Comparison of ENCODE assay signal across 8 mouse cellular contexts in genomic region chr17:47646683-47647082, GRCm38 (mm10). TPM values are rescaled to one million over a fixed set of nuclear protein-coding genes. Genes with fewer than 3 reads are reported as not detected.
DNase-seq lines count a peak whose midpoint lies in the region; ATAC-seq and TF ChIP-seq lines count a peak whose summit lies in the region.

No protein-coding gene starts in this region.

- no peak overlapping the region for H3K4me3 ChIP-seq in embryonic facial prominence, embryonic 14.5 days (ENCODE audit: low read depth, low read length)
- no peak overlapping the region for H3K4me3 ChIP-seq in hindbrain, postnatal 0 days (ENCODE audit: low read length)
- no peak overlapping the region for H3K4me3 ChIP-seq in liver, embryonic 11.5 days (ENCODE audit: low read depth, low read length)

- no peaks in the 10 kb centered on the region for H3K9me3 ChIP-seq in embryonic facial prominence, embryonic 14.5 days (ENCODE audit: control insufficient read depth, low read length)
- no peaks in the 10 kb centered on the region for H3K9me3 ChIP-seq in hindbrain, postnatal 0 days (ENCODE audit: low read length)
- no peaks in the 10 kb centered on the region for H3K9me3 ChIP-seq in liver, embryonic 11.5 days (ENCODE audit: control insufficient read depth, low read length)

- H3K9ac ChIP-seq in embryonic facial prominence, embryonic 14.5 days (ENCODE audit: low read depth, low read length): no peak overlapping the region
- no peak overlapping the region for H3K9ac ChIP-seq in hindbrain, postnatal 0 days (replicated peaks; ENCODE audit: low read length)
- no peak overlapping the region for H3K9ac ChIP-seq in liver, embryonic 11.5 days (ENCODE audit: low read depth, low read length)

- H3K36me3 ChIP-seq in embryonic facial prominence, embryonic 14.5 days (ENCODE audit: control insufficient read depth, insufficient read depth, low read length): no peaks in the 10 kb centered on the region
- H3K36me3 ChIP-seq in hindbrain, postnatal 0 days (ENCODE audit: insufficient read depth, low read length): no peaks in the 10 kb centered on the region
- no peaks in the 10 kb centered on the region for H3K36me3 ChIP-seq in liver, embryonic 11.5 days (ENCODE audit: control insufficient read depth, insufficient read depth, low read length)

- no peaks in the 10 kb centered on the region for H3K4me1 ChIP-seq in embryonic facial prominence, embryonic 14.5 days (ENCODE audit: control insufficient read depth, insufficient read depth, low read length)
- H3K4me1 ChIP-seq in hindbrain, postnatal 0 days (ENCODE audit: insufficient read depth, low read length): no peaks in the 10 kb centered on the region
- 0 out of 2 replicates have a peak, but pooled peaks cover 3% of the 10 kb centered on the region for H3K4me1 ChIP-seq in liver, embryonic 11.5 days (replicated peaks; ENCODE audit: control insufficient read depth, insufficient read depth, low read length)

- no peak for ATAC-seq in embryonic facial prominence, embryonic 14.5 days (ENCODE audit: low read depth)
- no peak for ATAC-seq in hindbrain, postnatal 0 days
- ATAC-seq in liver, embryonic 11.5 days (replicated peaks; ENCODE audit: low FRiP score): peak; percentile 29; the same call in 1 of the 2 replicates
- ATAC-seq in inflammation-experienced regulatory T-cells, adult 6 months: no peak

- DNase-seq in ovary, postnatal 10 days (ENCODE audit: low spot score): peak; percentile 5
- DNase-seq in ovary, adult 18-20 months (ENCODE audit: low spot score): no peak
- peak; percentile 77 for DNase-seq in adrenal gland, postnatal 10 days
- DNase-seq in embryonic facial prominence, embryonic 14.5 days (ENCODE audit: low spot score): peak; percentile 41
- DNase-seq in hindbrain, postnatal 0 days (ENCODE audit: low spot score): peak; percentile 73
- peak; percentile 59 for DNase-seq in liver, embryonic 11.5 days (ENCODE audit: low spot score)
- peak; percentile 78 for DNase-seq in retina, postnatal 1 day

- TF ChIP-seq CTCF in hindbrain, postnatal 0 days (IDR thresholded peaks at IDR 0.05; ENCODE audit: low read depth): peak; percentile 73

- no peak overlapping the region for H3K4me2 ChIP-seq in embryonic facial prominence, embryonic 14.5 days (ENCODE audit: low read depth, low read length)
- H3K4me2 ChIP-seq in hindbrain, postnatal 0 days (ENCODE audit: low read depth, low read length): no peak overlapping the region
- H3K4me2 ChIP-seq in liver, embryonic 11.5 days: no peak overlapping the region

- no peak overlapping the region for H3K27ac ChIP-seq in embryonic facial prominence, embryonic 14.5 days (replicated peaks; ENCODE audit: low read depth, low read length)
- no peak overlapping the region for H3K27ac ChIP-seq in hindbrain, postnatal 0 days
- no peak overlapping the region for H3K27ac ChIP-seq in liver, embryonic 11.5 days (ENCODE audit: low read depth, low read length)

- 100% methylated on average over 1 of the region's 1 CpGs for WGBS in embryonic facial prominence, embryonic 14.5 days
- 78% methylated on average over 1 of the region's 1 CpGs for WGBS in hindbrain, postnatal 0 days
- WGBS in liver, embryonic 11.5 days: 80% methylated on average over 1 of the region's 1 CpGs

- no peaks in the 10 kb centered on the region for H3K27me3 ChIP-seq in embryonic facial prominence, embryonic 14.5 days (replicated peaks; ENCODE audit: control insufficient read depth, insufficient read depth, low read length)
- no peaks in the 10 kb centered on the region for H3K27me3 ChIP-seq in hindbrain, postnatal 0 days (ENCODE audit: insufficient read depth, low read length)
- H3K27me3 ChIP-seq in liver, embryonic 11.5 days (replicated peaks; ENCODE audit: control insufficient read depth, insufficient read depth, low read length): no peaks in the 10 kb centered on the region

RNA-seq across cellular contexts. Expression of gene Usp49, which starts 16.2 kb away (rescaled TPM):
- total RNA-seq in adrenal gland, postnatal 10 days (2021): 1 to 10 TPM; 6.8 to 9.0 TPM
- polyA plus RNA-seq in embryonic facial prominence, embryonic 14.5 days (2014; fragmentation: Nextera tagmentation; extraction: Ambion mirVana): 3.8 and 4.1 TPM in 2 replicates
- 20.7 and 25.5 TPM in 2 replicates for total RNA-seq in hindbrain, postnatal 0 days (2014; rRNA removed)
- 4.2 and 4.9 TPM in 2 replicates for polyA plus RNA-seq in hindbrain, postnatal 0 days (2015; fragmentation: Nextera tagmentation; extraction: Ambion mirVana)
- 4.1 and 4.8 TPM in 2 replicates for polyA plus RNA-seq in liver, embryonic 11.5 days (2014; fragmentation: Nextera tagmentation; extraction: Ambion mirVana)
- under 1 TPM; 0.58 to 0.97 (median 0.70) TPM for polyA plus RNA-seq in inflammation-experienced regulatory T-cells, adult 6 months (2017; shearing (Covaris generic))

RNA-seq across cellular contexts. Expression of gene Gm20517, which starts 35.3 kb away (rescaled TPM):
- 1 to 10 TPM; 2.8 to 5.5 TPM for total RNA-seq in adrenal gland, postnatal 10 days (2021)
- 1.4 and 1.9 TPM in 2 replicates for polyA plus RNA-seq in embryonic facial prominence, embryonic 14.5 days (2014; fragmentation: Nextera tagmentation; extraction: Ambion mirVana)
- 4.6 and 4.8 TPM in 2 replicates for total RNA-seq in hindbrain, postnatal 0 days (2014; rRNA removed)
- 1.2 and 1.6 TPM in 2 replicates for polyA plus RNA-seq in hindbrain, postnatal 0 days (2015; fragmentation: Nextera tagmentation; extraction: Ambion mirVana)
- polyA plus RNA-seq in liver, embryonic 11.5 days (2014; fragmentation: Nextera tagmentation; extraction: Ambion mirVana): 1.5 and 2.5 TPM in 2 replicates
- polyA plus RNA-seq in inflammation-experienced regulatory T-cells, adult 6 months (2017; shearing (Covaris generic)): under 1 TPM in 2 of 3 experiments, not detected in 1; 0.68 to 0.79 TPM

RNA-seq across cellular contexts. Expression of gene Med20, which starts 35.3 kb away (rescaled TPM):
- 10 to 100 TPM; 38.1 to 39.8 TPM for total RNA-seq in adrenal gland, postnatal 10 days (2021)
- 47.7 and 50.2 TPM in 2 replicates for polyA plus RNA-seq in embryonic facial prominence, embryonic 14.5 days (2014; fragmentation: Nextera tagmentation; extraction: Ambion mirVana)
- 27.9 and 40.9 TPM in 2 replicates for total RNA-seq in hindbrain, postnatal 0 days (2014; rRNA removed)
- 27.3 and 27.9 TPM in 2 replicates for polyA plus RNA-seq in hindbrain, postnatal 0 days (2015; fragmentation: Nextera tagmentation; extraction: Ambion mirVana)
- 48.9 and 53.3 TPM in 2 replicates for polyA plus RNA-seq in liver, embryonic 11.5 days (2014; fragmentation: Nextera tagmentation; extraction: Ambion mirVana)
- 10 to 100 TPM; 27.6 to 32.3 (median 28.1) TPM for polyA plus RNA-seq in inflammation-experienced regulatory T-cells, adult 6 months (2017; shearing (Covaris generic))

RNA-seq across cellular contexts. Expression of gene Bysl, which starts 35.4 kb away (rescaled TPM):
- total RNA-seq in adrenal gland, postnatal 10 days (2021): 10 to 100 TPM; 14.1 to 16.6 TPM
- polyA plus RNA-seq in embryonic facial prominence, embryonic 14.5 days (2014; fragmentation: Nextera tagmentation; extraction: Ambion mirVana): 21.3 and 22.4 TPM in 2 replicates
- 20.2 and 25.7 TPM in 2 replicates for total RNA-seq in hindbrain, postnatal 0 days (2014; rRNA removed)
- 25.3 and 27.1 TPM in 2 replicates for polyA plus RNA-seq in hindbrain, postnatal 0 days (2015; fragmentation: Nextera tagmentation; extraction: Ambion mirVana)
- 43.1 and 45.9 TPM in 2 replicates for polyA plus RNA-seq in liver, embryonic 11.5 days (2014; fragmentation: Nextera tagmentation; extraction: Ambion mirVana)
- 10 to 100 TPM in 2 of 3 experiments, 1 to 10 TPM in 1; 9.1 to 12.3 (median 11.6) TPM for polyA plus RNA-seq in inflammation-experienced regulatory T-cells, adult 6 months (2017; shearing (Covaris generic))

RNA-seq across cellular contexts. Expression of gene Tomm6, which starts 41.5 kb away (rescaled TPM):
- 100 to 1,000 TPM; 223 to 226 TPM for total RNA-seq in adrenal gland, postnatal 10 days (2021)
- polyA plus RNA-seq in embryonic facial prominence, embryonic 14.5 days (2014; fragmentation: Nextera tagmentation; extraction: Ambion mirVana): 365 and 382 TPM in 2 replicates
- total RNA-seq in hindbrain, postnatal 0 days (2014; rRNA removed): 158 and 198 TPM in 2 replicates
- polyA plus RNA-seq in hindbrain, postnatal 0 days (2015; fragmentation: Nextera tagmentation; extraction: Ambion mirVana): 343 and 371 TPM in 2 replicates
- polyA plus RNA-seq in liver, embryonic 11.5 days (2014; fragmentation: Nextera tagmentation; extraction: Ambion mirVana): 442 and 486 TPM in 2 replicates
- polyA plus RNA-seq in inflammation-experienced regulatory T-cells, adult 6 months (2017; shearing (Covaris generic)): 100 to 1,000 TPM; 299 to 411 (median 338) TPM
